Mouse (Mus musculus) myocyte (in vitro differentiated cells): ENCODE data around the gene Fbxo34.
"Not testable (repeated sequence)": the region's sequence is repeated elsewhere in the genome, so short reads cannot be mapped to it uniquely, and the experiment has no call there.

Experiments
- CEBPB ChIP-seq: IDR thresholded peaks from 2 replicates; pipeline ENCODE4 v1.6.1; 2011; ENCODE audit warnings: mild to moderate bottlenecking, moderate library complexity; ENCODE audit not compliant: poor library complexity, insufficient read depth, severe bottlenecking
- E2F4 ChIP-seq: IDR thresholded peaks from one replicate; pipeline ENCODE4 v1.6.1; 2011; ENCODE audit warnings: mild to moderate bottlenecking, control low read depth, moderate library complexity; ENCODE audit not compliant: insufficient read depth
- MAX ChIP-seq: IDR thresholded peaks from one replicate; pipeline ENCODE4 v1.6.1; 2011; ENCODE audit warnings: low read depth, mild to moderate bottlenecking, control low read depth
- MYOD1 ChIP-seq, 3 experiments: IDR thresholded peaks; one replicate each; pipeline ENCODE4 v1.6.1; 2011; ENCODE audit warnings: control low read depth in 2 of 3, low read depth in 2 of 3, mild to moderate bottlenecking in 2 of 3, moderate library complexity in 1 of 3; ENCODE audit not compliant: insufficient read length in 2 of 3, control insufficient read depth in 1 of 3
- MYOG ChIP-seq, 3 experiments: IDR thresholded peaks; one replicate each; pipeline ENCODE4 v1.6.1; 2011; ENCODE audit warnings: control low read depth in 2 of 3, low read depth in 2 of 3, mild to moderate bottlenecking in 2 of 3; ENCODE audit not compliant: insufficient read length in 2 of 3, control insufficient read depth in 1 of 3, insufficient read depth in 1 of 3
- POLR2A ChIP-seq: IDR thresholded peaks from one replicate; pipeline ENCODE4 v1.6.1; 2011; ENCODE audit warnings: low read depth, mild to moderate bottlenecking, control low read depth, moderate library complexity; ENCODE audit not compliant: insufficient read length
- POLR2AphosphoS2 ChIP-seq: IDR thresholded peaks from one replicate; pipeline ENCODE4 v1.6.1; 2011; ENCODE audit warnings: low read depth, control low read depth; ENCODE audit not compliant: insufficient read length
- REST ChIP-seq: IDR thresholded peaks from one replicate; pipeline ENCODE4 v1.6.1; 2011; ENCODE audit warnings: mild to moderate bottlenecking, control low read depth, moderate library complexity; ENCODE audit not compliant: insufficient read depth, insufficient read length
- SRF ChIP-seq: IDR thresholded peaks from one replicate; pipeline ENCODE4 v1.6.1; 2011; ENCODE audit warnings: low read depth; ENCODE audit not compliant: control insufficient read depth, insufficient read length
- TCF12 ChIP-seq: IDR thresholded peaks from one replicate; pipeline ENCODE4 v1.6.1; 2011; ENCODE audit warnings: mild to moderate bottlenecking, control low read depth; ENCODE audit not compliant: poor library complexity, insufficient read depth, severe bottlenecking
- USF1 ChIP-seq: IDR thresholded peaks from one replicate; pipeline ENCODE4 v1.6.1; 2011; ENCODE audit warnings: low read depth, mild to moderate bottlenecking, control low read depth, moderate library complexity

- TF ChIP-seq USF1; SRF; POLR2A; MYOD1 (IDR thresholded peaks at IDR 0.05; ENCODE audit: control insufficient read depth in 1 of 3, insufficient read length in 2 of 3, low read depth in 2 of 3); MAX; TCF12; CEBPB; MYOG (IDR thresholded peaks at IDR 0.05; ENCODE audit: control insufficient read depth in 1 of 3, insufficient read depth in 1 of 3, insufficient read length in 2 of 3, low read depth in 2 of 3); E2F4; POLR2AphosphoS2; REST: not testable (repeated sequence)
These were observed 79.4 kb downstream of the Fbxo34 start for GRCm38 (mm10) chr14:47529592-47529991.
